ENCODE assay signal across 8 mouse cellular contexts in genomic region chrX:153366754-153367153, GRCm38 (mm10).
A peak's percentile ranks its signal among the peaks of the same experiment; 100 is the strongest.
DNase-seq lines count a peak whose midpoint lies in the region; ATAC-seq and TF ChIP-seq lines count a peak whose summit lies in the region.

No protein-coding gene starts in this region.

- TF ChIP-seq POLR2A in ES-Bruce4 (IDR thresholded peaks at IDR 0.05; ENCODE audit: insufficient read depth, low read length): no peak

- no peaks in the 10 kb centered on the region for H3K36me3 ChIP-seq in heart, embryonic 11.5 days (ENCODE audit: control insufficient read depth, insufficient read depth, low read length)
- no peaks in the 10 kb centered on the region for H3K36me3 ChIP-seq in ES-Bruce4 (ENCODE audit: control insufficient read depth, insufficient read depth, low read length, poor library complexity, severe bottlenecking)

- no peak overlapping the region for H3K4me2 ChIP-seq in heart, embryonic 11.5 days

- no peak overlapping the region for H3K27ac ChIP-seq in heart, embryonic 11.5 days (ENCODE audit: low read depth, low read length)
- no peak overlapping the region for H3K27ac ChIP-seq in ES-Bruce4 (ENCODE audit: insufficient read depth, low read length)

- no peak overlapping the region for H3K4me3 ChIP-seq in heart, embryonic 11.5 days (ENCODE audit: low read depth, low read length)
- no peak overlapping the region for H3K4me3 ChIP-seq in ES-Bruce4 (ENCODE audit: low read depth, low read length)

- H3K9me3 ChIP-seq in heart, embryonic 11.5 days (replicated peaks; ENCODE audit: control insufficient read depth, low read length): no peaks in the 10 kb centered on the region
- no peaks in the 10 kb centered on the region for H3K9me3 ChIP-seq in ES-Bruce4 (replicated peaks; ENCODE audit: control insufficient read depth, insufficient read depth, low read length, poor library complexity, severe bottlenecking)

- ATAC-seq in heart, embryonic 11.5 days (replicated peaks; ENCODE audit: insufficient number of reproducible peaks, low FRiP score, low TSS enrichment): no peak

- no peaks in the 10 kb centered on the region for H3K27me3 ChIP-seq in heart, embryonic 11.5 days (ENCODE audit: control insufficient read depth, insufficient read depth, low read length)
- H3K27me3 ChIP-seq in ES-Bruce4 (ENCODE audit: control insufficient read depth, insufficient read depth, low read length, poor library complexity, severe bottlenecking): no peaks in the 10 kb centered on the region

- H3K9ac ChIP-seq in heart, embryonic 11.5 days (ENCODE audit: low read depth, low read length): no peak overlapping the region
- no peak overlapping the region for H3K9ac ChIP-seq in ES-Bruce4 (ENCODE audit: low read depth, poor library complexity, severe bottlenecking)

- peak; percentile 57 for TF ChIP-seq CTCF in ES-Bruce4 (IDR thresholded peaks at IDR 0.05; ENCODE audit: low read depth, low read length)

- no peak for TF ChIP-seq EP300 in ES-Bruce4 (IDR thresholded peaks at IDR 0.05; ENCODE audit: insufficient read depth, low read depth, low read length)

- H3K4me1 ChIP-seq in heart, embryonic 11.5 days (ENCODE audit: control insufficient read depth, insufficient read depth, low read length): no peaks in the 10 kb centered on the region
- no peaks in the 10 kb centered on the region for H3K4me1 ChIP-seq in ES-Bruce4 (ENCODE audit: control insufficient read depth, insufficient read depth, low read length)

- DNase-seq in heart, adult 9 months (ENCODE audit: low spot score in 2 of 2): peak; percentile 1 to 11
- peak; percentile 18 for DNase-seq in cerebellum, adult 11-12 months
- DNase-seq in frontal cortex, postnatal 36 days (ENCODE audit: low spot score in 2 of 2): peak; percentile 19 to 47
- DNase-seq in kidney, postnatal 14 days: peak; percentile 50
- DNase-seq in lung, postnatal 14 days: peak; percentile 56
- DNase-seq in right cerebral cortex, postnatal 25 days: peak; percentile 19

- WGBS in heart, embryonic 11.5 days (ENCODE audit: insufficient replicate concordance): 29% methylated on average over 5 of the region's 5 CpGs

Comparison
In these comparisons a context has a peak if more than half of its experiments do, and no peak if none do; other contexts are left out.
1. DNase-seq: peak in every context shown above with its lines; median percentile 56 in lung, postnatal 14 days; 50 in kidney, postnatal 14 days; 33 in frontal cortex, postnatal 36 days; 19 in right cerebral cortex, postnatal 25 days; 18 in cerebellum, adult 11-12 months; 6 in heart, adult 9 months.